Mouse (Mus musculus): ENCODE results near the gene Nol3.
A peak's percentile ranks its signal among the peaks of the same experiment; 100 is the strongest.
"Not testable (repeated sequence)": the region's sequence is repeated elsewhere in the genome, so short reads cannot be mapped to it uniquely, and the experiment has no call there.

The Nol3 gene

GRCm38 (mm10) chr8:105275840-105276239 lies at the start of gene Nol3:
TSS of gene Nol3 (plus strand) at chr8:105276140.
- no peak for DNase-seq (ENCODE audit: extremely low spot score, low spot score)

DNA sequence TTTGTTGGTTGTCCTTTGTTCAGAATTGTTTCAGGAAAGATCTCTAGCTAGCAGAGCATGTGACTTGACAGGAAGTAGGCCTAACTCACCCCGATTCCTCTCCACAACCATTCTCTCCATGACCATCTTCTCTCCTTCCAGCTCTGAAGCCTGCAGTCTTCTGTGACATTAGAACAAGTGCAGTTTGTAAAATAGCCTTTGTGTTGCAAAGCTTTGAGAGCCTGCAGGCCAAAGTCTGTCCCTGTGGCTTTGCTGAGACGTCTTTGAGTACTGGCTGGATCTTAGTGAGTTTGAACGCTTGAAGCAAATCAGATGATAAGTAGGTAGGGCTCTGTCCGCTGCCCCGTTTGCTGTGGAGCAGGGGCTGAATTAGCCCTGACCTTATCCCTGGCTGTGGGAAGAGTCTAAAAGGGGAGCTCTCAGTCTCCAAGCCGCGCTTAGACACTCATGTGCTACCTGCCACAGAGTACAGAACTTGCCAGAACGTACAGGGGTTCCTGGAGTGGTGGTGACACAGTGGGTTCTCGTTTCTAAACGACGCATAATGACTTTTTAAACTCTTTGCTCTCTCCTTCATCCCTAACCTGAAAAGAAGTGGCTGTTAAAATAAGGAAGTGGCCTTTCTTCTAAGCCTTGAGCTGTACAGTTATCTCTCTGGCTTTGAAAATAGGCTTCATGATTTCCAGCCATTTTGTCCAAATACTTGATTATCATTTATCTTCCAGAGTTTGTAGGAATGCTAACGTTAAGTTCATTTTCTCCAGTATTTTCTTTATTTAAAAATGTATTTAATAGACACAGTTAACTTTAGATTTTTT lies 44.2 kb upstream of the Nol3 start:
- DNase-seq (ENCODE audit: extremely low spot score, low spot score): no peak

DNA sequence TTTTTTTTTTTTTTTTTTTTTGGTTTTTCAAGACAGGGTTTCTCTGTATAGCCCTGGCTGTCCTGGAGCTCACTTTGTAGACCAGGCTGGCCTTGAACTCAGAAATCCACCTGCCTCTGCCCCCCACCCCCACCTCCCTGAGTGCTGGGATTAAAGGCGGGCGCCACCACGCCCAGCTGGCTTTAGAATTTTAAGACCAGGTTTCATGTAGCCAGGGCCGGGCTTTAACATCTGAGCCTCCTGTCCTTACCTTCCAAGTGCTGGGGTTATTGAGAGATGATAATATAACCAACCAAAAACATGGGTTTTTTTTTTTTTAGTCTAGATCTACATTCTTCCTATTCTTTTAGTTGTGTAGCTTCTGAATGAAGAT lies 43.6 kb upstream of the Nol3 start:
- not testable (repeated sequence) for DNase-seq (ENCODE audit: extremely low spot score, low spot score)

DNA sequence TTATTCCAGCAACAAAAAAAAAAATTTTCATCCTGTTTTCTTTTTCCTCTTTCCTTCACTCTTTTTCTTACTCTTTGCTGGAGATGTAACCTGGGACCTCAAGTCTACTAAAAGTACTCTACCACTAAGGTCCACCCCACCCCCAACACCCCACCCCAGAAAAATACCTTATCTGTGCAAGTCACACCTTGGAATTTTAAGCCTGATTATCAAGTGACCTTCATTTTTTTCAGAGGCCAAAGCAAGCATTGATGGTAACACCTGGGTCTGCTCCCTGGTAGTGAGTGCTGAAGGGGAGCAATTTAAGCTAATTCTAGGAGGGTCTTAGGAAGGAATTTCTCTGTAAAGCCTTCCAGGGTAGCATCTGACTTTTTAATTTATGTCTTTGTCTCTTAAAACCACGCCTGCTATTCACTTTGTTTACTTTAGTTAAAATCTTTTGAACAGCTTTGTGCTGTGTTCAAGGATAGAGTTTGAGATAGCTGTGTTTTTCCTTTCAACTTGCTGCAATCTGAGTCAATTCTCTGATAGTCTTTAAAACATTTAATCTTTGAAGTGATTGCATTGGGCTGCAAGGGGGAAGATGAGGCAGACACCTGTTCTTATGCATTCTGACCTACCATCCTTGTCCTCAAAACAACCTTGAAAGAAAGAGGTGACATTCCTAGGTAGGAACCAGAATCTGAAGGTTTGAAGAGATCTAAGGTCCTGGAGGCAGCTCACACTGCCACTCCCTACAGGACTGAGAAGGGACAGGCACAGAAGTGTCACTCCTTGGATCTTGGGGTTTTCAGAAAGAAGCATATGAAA lies 42.6 kb upstream of the Nol3 start:
- DNase-seq (ENCODE audit: extremely low spot score, low spot score): no peak

DNA sequence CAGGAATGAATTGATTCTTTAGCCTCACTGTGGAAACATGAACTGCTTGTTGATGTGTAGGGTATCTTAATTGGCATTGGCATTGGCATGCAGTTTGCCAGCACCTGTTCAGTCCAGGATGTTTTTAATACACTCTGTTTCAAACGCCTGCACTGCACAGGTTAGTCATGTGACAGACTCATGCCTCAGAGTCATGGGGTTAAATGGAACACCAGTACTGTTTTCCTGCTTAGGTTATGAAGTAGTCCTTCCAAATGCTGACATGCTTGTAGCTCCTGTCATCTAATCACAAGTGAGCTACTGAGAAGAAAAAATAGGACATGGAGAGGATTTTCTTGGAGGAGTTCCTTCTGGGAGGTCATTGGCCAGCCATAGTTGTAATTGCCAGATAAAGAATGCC lies 40.7 kb upstream of the Nol3 start:
- no peak for DNase-seq (ENCODE audit: extremely low spot score, low spot score)

GRCm38 (mm10) chr8:105237442-105238142 lies 38.3 kb upstream of the Nol3 start:
- no peak for DNase-seq (ENCODE audit: extremely low spot score, low spot score)

- no peak for DNase-seq (ENCODE audit: extremely low spot score, low spot score)
Observed at GRCm38 (mm10) chr8:105241016-105241415, 34.9 kb upstream of the Nol3 start.

- DNase-seq (ENCODE audit: extremely low spot score, low spot score): no peak
Observed at GRCm38 (mm10) chr8:105251954-105252353, 24.0 kb upstream of the Nol3 start.

DNA sequence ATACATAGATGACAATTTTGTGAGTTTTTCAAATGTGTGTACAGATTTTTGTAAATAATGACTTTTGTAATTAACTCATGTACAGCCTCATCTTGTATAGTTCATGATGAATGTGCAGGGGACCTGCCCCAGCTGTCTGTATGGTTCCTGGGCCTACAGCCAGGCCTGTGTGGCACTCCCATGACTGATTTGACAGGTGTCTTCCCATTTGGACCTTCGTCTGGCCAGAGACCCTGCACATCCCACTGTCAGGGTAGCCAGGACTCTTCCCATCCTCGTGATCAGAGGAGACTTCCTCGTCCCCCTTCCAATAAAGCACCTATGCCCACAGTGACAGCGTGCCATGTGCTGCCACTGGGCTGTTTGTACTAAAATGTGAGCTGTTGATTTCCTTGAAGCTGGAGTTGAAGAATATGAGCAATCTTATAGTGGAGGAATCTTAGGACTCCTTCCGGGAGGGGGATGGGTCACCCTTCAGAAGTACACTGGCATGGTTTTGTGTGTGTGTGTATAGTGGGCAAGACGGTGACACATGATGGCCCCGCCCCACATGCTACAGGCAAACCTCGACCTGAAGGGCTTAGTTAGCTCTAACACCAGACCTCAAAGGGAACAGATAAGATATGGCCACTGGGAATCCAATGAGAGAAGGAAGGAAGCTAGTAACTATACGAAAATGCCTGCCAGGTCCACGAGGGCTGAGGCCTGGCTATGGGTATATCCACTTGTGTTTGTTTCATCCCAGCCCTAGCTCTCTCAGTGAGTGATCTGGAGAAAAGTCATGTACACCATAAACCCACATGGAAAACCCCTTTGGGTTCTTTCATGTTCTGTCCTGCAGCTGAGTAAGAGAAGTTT lies 23.0 kb upstream of the Nol3 start:
- DNase-seq (ENCODE audit: extremely low spot score, low spot score): no peak

- no peak for DNase-seq (ENCODE audit: extremely low spot score, low spot score)
Observed at GRCm38 (mm10) chr8:105253766-105254151, 22.2 kb upstream of the Nol3 start.

GRCm38 (mm10) chr8:105254152-105254965 lies 21.6 kb upstream of the Nol3 start:
- peak; percentile 88 for DNase-seq (ENCODE audit: extremely low spot score, low spot score)

- peak; percentile 70 for DNase-seq (ENCODE audit: extremely low spot score, low spot score)
Observed at GRCm38 (mm10) chr8:105254966-105255350, 21.0 kb upstream of the Nol3 start, which contains the start of gene B3gnt9. TSS of gene B3gnt9 (minus strand) at chr8:105255153.

DNA sequence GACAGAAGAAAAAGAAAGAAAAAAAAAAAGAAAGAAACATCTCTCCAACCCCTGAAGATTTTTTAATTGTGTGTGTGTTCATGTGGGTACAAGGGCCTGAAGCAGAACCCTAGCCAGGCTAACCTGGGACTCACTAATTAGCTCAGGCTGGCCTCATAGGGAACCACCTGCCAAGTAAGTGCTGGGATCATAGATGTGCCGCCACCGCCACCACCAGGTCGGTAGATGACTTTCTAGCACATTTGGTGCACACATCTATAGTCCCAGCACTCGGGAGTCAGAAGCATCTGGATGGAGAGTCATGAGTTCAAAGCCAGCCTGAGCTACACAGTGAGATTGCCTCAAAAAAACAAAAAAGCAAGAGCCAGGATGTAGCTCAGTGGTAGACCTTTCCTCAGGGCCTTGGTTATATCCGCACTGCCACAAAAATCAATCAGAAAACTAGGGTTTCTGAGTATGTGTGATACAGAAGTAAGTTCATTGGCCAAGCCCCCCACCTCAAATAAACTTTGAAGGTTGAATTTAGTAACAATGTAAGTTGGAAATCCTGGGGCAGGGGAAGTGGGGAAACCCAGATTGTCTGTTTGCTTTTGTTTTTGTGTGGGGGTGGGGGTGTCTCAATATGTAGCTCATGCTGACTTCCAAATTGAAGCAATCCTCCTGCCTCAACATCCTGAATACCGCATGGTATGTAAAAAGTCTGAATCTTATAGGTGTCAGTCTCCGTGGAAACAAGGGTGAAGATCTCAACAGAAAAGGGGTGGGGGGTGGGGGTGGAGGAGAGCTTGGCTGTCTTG lies 18.4 kb upstream of the Nol3 start:
- no peak for DNase-seq (ENCODE audit: extremely low spot score, low spot score)

DNA sequence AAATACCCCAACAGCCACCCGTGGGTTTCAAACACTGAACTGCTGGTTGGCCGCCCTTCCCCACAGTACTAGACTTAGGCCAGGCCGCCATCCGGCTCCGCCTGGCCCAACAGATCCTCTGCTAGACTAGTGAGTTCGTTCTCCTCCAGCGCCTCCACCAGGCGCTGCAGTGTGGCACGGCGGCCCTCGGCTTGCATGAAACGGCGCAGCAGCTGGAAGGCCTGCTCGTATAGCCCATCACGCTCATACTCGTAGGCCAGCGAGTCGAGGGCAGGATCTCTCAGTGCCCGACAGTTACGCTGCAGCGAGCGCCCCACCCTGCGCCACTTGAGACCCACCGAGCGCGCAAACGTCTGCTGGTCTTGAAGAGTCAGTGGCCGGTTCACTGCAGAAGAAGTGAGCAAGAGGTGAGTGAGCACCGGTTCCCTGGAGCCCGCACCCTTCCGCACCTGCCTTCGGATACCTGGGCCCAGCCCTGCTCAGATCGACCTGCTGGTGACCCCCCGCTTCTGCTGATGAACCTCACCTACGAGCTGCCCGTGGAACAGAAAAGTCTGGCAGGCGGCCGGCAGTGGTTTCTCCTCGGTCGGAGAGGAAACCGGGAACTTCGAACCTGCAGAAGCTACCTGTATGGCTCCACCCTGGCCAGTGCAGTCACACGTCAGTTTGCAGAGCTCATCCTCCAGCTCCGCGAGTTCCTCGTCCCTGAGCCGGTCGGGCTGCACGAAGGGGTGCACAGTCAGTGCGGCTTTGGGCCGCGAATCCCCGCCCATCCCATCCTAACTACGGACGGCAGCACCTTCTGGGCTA lies 16.8 kb upstream of the Nol3 start:
- peak; percentile 64 for DNase-seq (ENCODE audit: extremely low spot score, low spot score)

DNA sequence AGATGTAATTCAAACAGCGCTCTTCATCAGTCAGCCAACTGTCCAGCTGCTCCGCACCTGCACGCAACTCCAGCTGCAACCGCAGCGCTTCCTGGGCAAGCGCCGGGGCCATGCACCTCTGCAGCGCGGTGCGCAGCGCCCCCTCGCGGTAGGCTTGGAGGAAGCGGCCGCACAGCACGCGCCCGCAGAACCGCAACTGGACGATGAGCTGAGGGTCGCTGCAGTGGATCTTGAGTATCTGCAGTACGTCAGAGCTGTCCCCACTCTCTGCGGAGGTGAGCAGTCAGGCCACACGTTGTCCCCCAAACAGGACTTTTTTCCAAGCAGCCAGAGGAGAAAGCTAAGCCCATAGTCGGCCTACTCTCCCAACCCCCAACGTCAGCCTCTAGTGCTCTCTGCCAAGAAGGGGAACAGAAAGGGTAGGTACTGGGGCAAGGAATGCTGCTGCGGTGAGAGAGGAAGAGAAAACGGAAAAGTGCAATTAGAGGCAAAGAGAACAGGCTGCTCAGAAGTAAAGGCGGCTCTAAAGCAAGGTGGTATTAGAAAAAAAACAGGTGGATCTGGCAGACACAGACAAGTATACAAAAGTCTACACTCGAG lies 16.1 kb upstream of the Nol3 start:
- peak; percentile 86 for DNase-seq (ENCODE audit: extremely low spot score, low spot score)

DNA sequence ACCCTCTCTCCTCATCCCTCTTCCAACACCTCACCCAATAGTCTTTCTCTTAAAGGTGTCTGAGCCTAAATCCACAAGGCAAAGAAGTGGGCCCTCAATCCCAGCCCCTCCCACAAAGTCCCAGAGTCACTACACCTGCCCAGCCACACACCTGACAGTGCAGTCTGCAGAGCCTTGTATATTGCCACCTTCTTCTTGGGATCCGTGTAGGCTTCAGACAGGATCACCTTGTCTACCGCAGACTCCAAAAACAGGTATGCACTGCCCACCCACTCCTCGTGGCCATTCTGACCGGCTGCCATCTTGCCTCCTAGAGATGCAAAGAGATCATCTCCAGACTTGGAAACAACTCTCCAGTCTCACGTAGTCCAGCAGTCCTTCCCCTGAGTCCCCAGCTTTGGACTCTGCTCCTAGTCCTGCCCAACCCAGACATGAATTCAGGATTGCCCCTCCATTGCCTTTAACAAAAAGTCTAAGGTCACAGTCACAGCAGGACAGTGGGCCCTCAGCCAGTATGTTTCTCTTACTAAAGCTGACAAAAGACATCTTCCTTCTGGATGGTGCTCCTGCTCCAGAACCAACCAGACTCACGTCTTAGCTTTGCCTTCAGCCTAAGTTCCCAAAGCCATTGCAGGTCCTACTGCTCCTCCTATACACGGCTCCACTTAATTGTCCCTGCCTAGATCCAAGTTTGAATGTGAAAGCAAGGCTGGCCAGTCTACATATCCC lies 15.4 kb upstream of the Nol3 start:
- no peak for DNase-seq (ENCODE audit: extremely low spot score, low spot score)

- no peak for DNase-seq (ENCODE audit: extremely low spot score, low spot score)
Observed at GRCm38 (mm10) chr8:105261326-105261980, 14.5 kb upstream of the Nol3 start.

Measured in neural tube, embryonic 10.5 days (tissue).